Mouse (Mus musculus) megakaryocyte progenitor cell, adult 5-6 weeks (primary cell): ENCODE results near the gene Fam166a. TPM values are rescaled to one million over a fixed set of nuclear protein-coding genes. Genes with fewer than 3 reads are reported as not detected.

ENCODE experiments used
- ATAC-seq: replicated peaks from 2 replicates; pipeline ENCODE4 v1.8.0; 2016; ENCODE audit warnings: mild to moderate bottlenecking, moderate TSS enrichment, inconsistent platforms; ENCODE audit not compliant: poor library complexity
- total RNA-seq, 2 experiments: library from RNA; stranded (forward) in 1 of 2; stranded (reverse) in 1 of 2; fragments of 157-497, 149-512 nt in 1 of 2; fragments of 200-1000 nt in 1 of 2; gene quantifications; 2 replicates each; pipeline versions ENCODE4 v1.2.3 to v1.2.4; 2015 to 2017

Fam166a gene
- total RNA-seq (2015): not detected in 2 replicates
- total RNA-seq (2017): not detected in 2 replicates

- no peak for ATAC-seq
Measured at GRCm38 (mm10) chr2:25218445-25218844, at the start of gene Fam166a. Fam166a (plus strand) TSS chr2:25218745.

- ATAC-seq: no peak
Measured at GRCm38 (mm10) chr2:25169778-25170177, 48.8 kb upstream of the Fam166a start.

- peak; percentile 21; the same call in 1 of the 2 replicates for ATAC-seq
Measured at GRCm38 (mm10) chr2:25170326-25171100, 48.0 kb upstream of the Fam166a start.

- no peak for ATAC-seq
Measured at GRCm38 (mm10) chr2:25171101-25171768, 47.3 kb upstream of the Fam166a start.

- no peak for ATAC-seq
Measured at GRCm38 (mm10) chr2:25171769-25172153, 46.8 kb upstream of the Fam166a start.

GRCm38 (mm10) chr2:25172629-25173028, 45.9 kb upstream of the Fam166a start:
- ATAC-seq: peak; percentile 67

GRCm38 (mm10) chr2:25173821-25174220, 44.7 kb upstream of the Fam166a start:
- ATAC-seq: no peak

GRCm38 (mm10) chr2:25174866-25175689, 43.5 kb upstream of the Fam166a start:
- no peak for ATAC-seq

GRCm38 (mm10) chr2:25175690-25176078, 42.9 kb upstream of the Fam166a start:
- no peak for ATAC-seq

- ATAC-seq: no peak
Measured at GRCm38 (mm10) chr2:25176573-25176972, 42.0 kb upstream of the Fam166a start.

GRCm38 (mm10) chr2:25177076-25177475, 41.5 kb upstream of the Fam166a start:
- ATAC-seq: no peak

GRCm38 (mm10) chr2:25177685-25178084, 40.9 kb upstream of the Fam166a start:
- no peak for ATAC-seq

GRCm38 (mm10) chr2:25178285-25178972, 40.1 kb upstream of the Fam166a start:
- ATAC-seq: no peak

- ATAC-seq: no peak
Measured at GRCm38 (mm10) chr2:25179566-25180217, 38.9 kb upstream of the Fam166a start.

GRCm38 (mm10) chr2:25180478-25180903, 38.1 kb upstream of the Fam166a start, which contains the start of gene Nrarp:
Nrarp (plus strand) TSS chr2:25180758.
- peak; percentile 87 for ATAC-seq

- peak; percentile 27 for ATAC-seq
Measured at GRCm38 (mm10) chr2:25180973-25181890, 37.3 kb upstream of the Fam166a start.

- ATAC-seq: no peak
Measured at GRCm38 (mm10) chr2:25181891-25182397, 36.6 kb upstream of the Fam166a start.

- no peak for ATAC-seq
Measured at GRCm38 (mm10) chr2:25182664-25183063, 35.9 kb upstream of the Fam166a start.

GRCm38 (mm10) chr2:25183336-25183735, 35.2 kb upstream of the Fam166a start:
- ATAC-seq: no peak
